Mouse (Mus musculus): ENCODE results near the gene Pon1. TPM values are rescaled to one million over a fixed set of nuclear protein-coding genes. Genes with fewer than 3 reads are reported as not detected.
A peak's percentile ranks its signal among the peaks of the same experiment; 100 is the strongest.

Pon1 gene
- polyA plus RNA-seq, 1 experiment from 2014 or later, result not detected

- no peaks in the 10 kb centered on the region for H3K36me3 ChIP-seq
- H3K27me3 ChIP-seq (ENCODE audit: insufficient read depth, poor library complexity, severe bottlenecking), result no peaks in the 10 kb centered on the region
- no peaks in the 10 kb centered on the region for H3K9me3 ChIP-seq
- WGBS, result 77% methylated on average over 9 of the region's 9 CpGs
- DNase-seq (ENCODE audit: low spot score), result no peak
- H3K27ac ChIP-seq, result no peak overlapping the region
- H3K4me3 ChIP-seq, result no peak overlapping the region
- peaks cover 3% of the 10 kb centered on the region for H3K4me1 ChIP-seq (replicated peaks)
Measured at GRCm38 (mm10) chr6:5172571-5172970, 21.2 kb downstream of the Pon1 start.

GRCm38 (mm10) chr6:5171418-5171817 is 22.3 kb downstream of the Pon1 start:
- H3K4me3 ChIP-seq, result no peak overlapping the region
- no peaks in the 10 kb centered on the region for H3K27me3 ChIP-seq (ENCODE audit: insufficient read depth, poor library complexity, severe bottlenecking)
- WGBS, result 80% methylated on average over 4 of the region's 4 CpGs
- peaks cover 14% of the 10 kb centered on the region for H3K4me1 ChIP-seq (replicated peaks)
- DNase-seq (ENCODE audit: low spot score), result no peak
- H3K9me3 ChIP-seq, result no peaks in the 10 kb centered on the region
- H3K36me3 ChIP-seq, result no peaks in the 10 kb centered on the region
- H3K27ac ChIP-seq, result peak overlapping the region; percentile 13; the same call in 1 of the 2 replicates

DNA sequence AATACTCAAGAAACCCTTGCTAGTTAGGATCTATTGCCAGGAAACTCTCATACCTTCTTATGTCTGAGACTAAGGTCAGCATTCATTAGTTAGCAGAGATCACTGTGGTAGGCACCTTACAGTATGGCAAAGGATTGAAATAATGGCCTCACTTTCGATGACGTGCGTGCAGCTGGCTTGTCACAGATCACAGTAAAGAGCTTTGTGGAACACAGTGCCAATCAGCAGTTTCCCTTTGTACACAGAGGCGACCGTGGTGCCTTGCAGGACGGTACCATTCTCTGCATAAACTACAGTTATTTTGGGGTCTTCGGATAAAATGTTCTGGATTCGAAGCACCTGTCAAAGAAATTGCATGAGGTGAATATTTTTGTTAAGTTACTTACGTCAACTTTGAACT is 25.6 kb downstream of the Pon1 start:
- Histone ChIP-seq H3K27me3 (ENCODE audit: insufficient read depth, poor library complexity, severe bottlenecking) (no peaks in the 10 kb centered on the region), H3K4me1 (replicated peaks) (peaks cover 22% of the 10 kb centered on the region), H3K9me3 (no peaks in the 10 kb centered on the region), H3K27ac (0 out of 2 replicates have a peak overlapping the region, but pooled peaks have one; percentile 20), H3K36me3 (no peaks in the 10 kb centered on the region; the same call in 1 of the 2 replicates), H3K4me3 (no peak overlapping the region)
- no peak for DNase-seq (ENCODE audit: low spot score)
- 87% methylated on average over 9 of the region's 9 CpGs for WGBS

GRCm38 (mm10) chr6:5167051-5167677 is 26.6 kb downstream of the Pon1 start:
- Histone ChIP-seq H3K4me3 (peak overlapping the region; percentile 38), H3K4me1 (replicated peaks) (peaks cover 22% of the 10 kb centered on the region), H3K27me3 (ENCODE audit: insufficient read depth, poor library complexity, severe bottlenecking) (no peaks in the 10 kb centered on the region), H3K36me3 (no peaks in the 10 kb centered on the region; the same call in 1 of the 2 replicates), H3K27ac (peak overlapping the region; percentile 81), H3K9me3 (no peaks in the 10 kb centered on the region)
- peak; percentile 19 for DNase-seq (ENCODE audit: low spot score)
- WGBS, result 45% methylated on average over 14 of the region's 14 CpGs

DNA sequence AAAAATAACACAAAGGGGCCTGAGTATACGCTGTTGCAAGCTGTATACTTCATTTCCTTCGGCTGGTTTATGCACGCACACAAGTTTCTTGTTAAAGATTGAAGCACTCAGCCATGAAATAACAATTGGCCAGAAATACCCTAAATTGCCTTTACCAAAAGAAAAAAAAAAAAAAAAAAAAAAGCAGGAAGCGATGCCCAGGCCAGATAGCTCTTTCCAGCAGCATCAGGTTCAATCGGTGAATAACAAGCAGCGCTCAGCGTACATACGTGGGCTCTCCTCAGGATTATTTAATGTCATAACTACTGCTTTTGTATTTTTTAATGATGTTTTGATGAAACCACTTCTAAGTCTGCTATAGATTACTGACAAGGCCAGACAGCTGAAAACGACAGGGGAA is 28.9 kb downstream of the Pon1 start:
- Histone ChIP-seq H3K4me1 (replicated peaks) (peaks cover 22% of the 10 kb centered on the region), H3K4me3 (no peak overlapping the region), H3K36me3 (peaks cover 13% of the 10 kb centered on the region), H3K27ac (0 out of 2 replicates have a peak overlapping the region, but pooled peaks have one; percentile 35), H3K27me3 (ENCODE audit: insufficient read depth, poor library complexity, severe bottlenecking) (no peaks in the 10 kb centered on the region), H3K9me3 (no peaks in the 10 kb centered on the region)
- WGBS, result 87% methylated on average over 9 of the region's 9 CpGs
- DNase-seq (ENCODE audit: low spot score), result no peak

DNA sequence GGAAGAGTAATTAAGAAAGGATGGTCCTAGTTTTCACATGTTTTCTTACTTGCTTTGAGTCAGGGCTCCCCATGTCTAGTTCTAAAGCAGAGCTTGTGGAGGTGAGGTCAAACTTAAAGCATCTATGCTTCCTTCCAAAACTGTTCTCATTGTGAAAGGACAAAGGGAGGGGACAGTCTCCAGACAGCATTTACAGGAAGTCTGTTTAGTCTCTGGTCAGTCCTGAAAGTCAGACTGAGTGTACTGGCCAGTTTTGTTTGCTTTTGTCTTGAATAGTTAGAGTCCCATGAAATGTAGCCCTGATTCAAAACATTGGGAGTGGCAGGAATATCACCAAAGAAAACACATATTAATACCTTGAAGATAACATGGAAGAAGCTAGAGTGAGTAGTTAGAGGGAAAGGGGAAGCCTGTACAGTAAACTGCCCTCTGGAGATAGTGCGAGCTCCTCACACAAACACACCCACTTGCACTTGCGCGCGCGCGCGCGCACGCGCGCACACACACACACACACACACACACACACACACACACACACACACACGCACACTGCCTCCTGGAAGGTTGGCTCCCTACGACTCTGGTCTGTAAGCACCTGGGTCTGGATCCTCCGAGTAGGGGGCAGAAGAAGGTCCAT is 30.1 kb downstream of the Pon1 start:
- H3K27ac ChIP-seq, result 0 out of 2 replicates have a peak overlapping the region, but pooled peaks have one; percentile 5
- peaks cover 22% of the 10 kb centered on the region for H3K4me1 ChIP-seq (replicated peaks)
- no peak for DNase-seq (ENCODE audit: low spot score)
- no peaks in the 10 kb centered on the region for H3K27me3 ChIP-seq (ENCODE audit: insufficient read depth, poor library complexity, severe bottlenecking)
- H3K36me3 ChIP-seq, result peaks cover 26% of the 10 kb centered on the region
- H3K9me3 ChIP-seq, result no peaks in the 10 kb centered on the region
- H3K4me3 ChIP-seq, result no peak overlapping the region
- 96% methylated on average over 14 of the region's 14 CpGs for WGBS

DNA sequence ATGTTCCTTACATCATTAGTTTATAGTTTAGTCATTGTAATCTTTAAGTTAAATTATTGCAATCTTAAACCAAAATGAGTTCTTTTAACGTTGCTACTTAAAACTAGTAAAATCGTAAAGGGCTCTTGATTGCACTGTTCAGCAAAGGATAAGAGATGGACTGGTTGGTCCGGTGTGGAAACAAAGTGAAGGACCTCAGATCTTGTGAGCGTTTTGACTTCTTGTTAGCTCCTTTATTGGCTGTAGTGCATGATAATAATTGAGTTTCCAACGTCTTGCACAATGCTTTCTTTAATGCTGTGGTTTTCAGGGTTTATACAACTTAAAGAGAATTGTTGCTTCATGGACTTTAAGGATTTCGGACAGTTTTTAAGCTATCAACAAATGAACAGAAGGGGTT is 31.7 kb downstream of the Pon1 start:
- Histone ChIP-seq H3K9me3 (no peaks in the 10 kb centered on the region), H3K27ac (no peak overlapping the region), H3K4me1 (replicated peaks) (peaks cover 14% of the 10 kb centered on the region), H3K27me3 (ENCODE audit: insufficient read depth, poor library complexity, severe bottlenecking) (no peaks in the 10 kb centered on the region), H3K36me3 (peaks cover 29% of the 10 kb centered on the region), H3K4me3 (no peak overlapping the region)
- 91% methylated on average over 6 of the region's 6 CpGs for WGBS
- no peak for DNase-seq (ENCODE audit: low spot score)

DNA sequence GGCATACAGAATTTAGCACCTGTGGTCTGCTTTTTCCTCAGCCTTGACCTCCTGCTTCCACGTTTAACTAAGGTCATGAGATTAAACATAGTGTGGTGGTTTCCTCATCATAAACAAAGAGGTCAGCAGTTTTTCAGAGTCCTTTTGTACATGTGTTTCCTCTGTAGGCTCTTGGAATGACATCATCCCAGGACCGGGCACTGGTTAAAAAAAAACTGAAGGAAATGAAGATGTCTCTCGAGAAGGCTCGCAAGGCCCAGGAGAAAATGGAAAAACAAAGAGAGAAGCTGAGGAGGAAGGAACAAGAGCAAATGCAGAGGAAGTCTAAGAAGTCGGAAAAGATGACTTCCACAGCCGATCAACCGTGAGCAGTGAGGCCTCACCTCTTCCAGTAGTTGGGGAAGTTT is 34.4 kb downstream of the Pon1 start:
- no peaks in the 10 kb centered on the region for H3K27me3 ChIP-seq (ENCODE audit: insufficient read depth, poor library complexity, severe bottlenecking)
- WGBS, result 83% methylated on average over 7 of the region's 7 CpGs
- no peak overlapping the region for H3K27ac ChIP-seq
- no peak overlapping the region for H3K4me3 ChIP-seq
- no peaks in the 10 kb centered on the region for H3K9me3 ChIP-seq
- H3K4me1 ChIP-seq (replicated peaks), result no peaks in the 10 kb centered on the region
- H3K36me3 ChIP-seq, result peaks cover 31% of the 10 kb centered on the region
- no peak for DNase-seq (ENCODE audit: low spot score)

DNA sequence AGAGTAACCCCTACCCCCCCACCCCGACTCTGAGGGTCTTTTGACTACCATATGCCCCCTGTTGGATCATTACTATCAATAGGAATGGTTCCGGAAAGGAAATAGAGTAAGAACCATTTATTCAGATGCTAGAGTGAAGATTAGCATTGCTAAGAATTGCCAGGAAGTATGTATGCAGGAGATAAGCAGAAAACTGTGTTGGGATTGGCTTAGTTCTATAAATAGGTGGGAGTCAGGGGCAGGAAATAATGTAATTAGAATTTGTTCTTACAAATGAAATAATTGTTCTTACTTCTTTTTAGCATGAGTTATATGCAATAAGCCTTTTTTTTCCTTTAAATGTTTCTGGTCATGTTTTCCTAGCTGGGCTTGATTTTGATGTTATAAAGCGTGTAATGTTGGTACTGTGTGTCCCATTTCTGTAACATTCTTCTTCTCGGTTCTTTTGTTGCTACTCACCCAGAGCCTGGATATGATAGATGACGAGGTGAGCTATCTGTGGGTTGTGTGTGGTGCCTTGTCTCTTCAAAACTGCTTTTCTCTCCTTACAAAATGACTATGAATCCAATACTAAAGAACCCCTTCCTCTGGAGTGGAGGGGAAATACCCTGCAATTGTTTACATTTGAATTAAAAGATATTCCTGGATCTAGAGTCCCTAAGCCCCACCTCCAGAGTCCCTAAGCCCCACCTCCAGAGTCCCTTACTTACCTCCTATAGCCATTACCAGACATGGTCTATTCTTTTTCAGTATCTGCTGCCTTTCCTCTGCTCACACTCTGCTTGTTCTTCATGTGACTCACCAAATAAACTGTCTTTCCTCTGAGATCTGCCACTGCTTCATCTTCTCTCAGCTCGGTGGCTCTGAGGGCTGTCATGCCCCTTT is 37.0 kb downstream of the Pon1 start:
- 82% methylated on average over 6 of the region's 6 CpGs for WGBS
- peaks cover 37% of the 10 kb centered on the region for H3K36me3 ChIP-seq
- no peak overlapping the region for H3K4me3 ChIP-seq
- no peaks in the 10 kb centered on the region for H3K9me3 ChIP-seq
- no peak overlapping the region for H3K27ac ChIP-seq
- no peak for DNase-seq (ENCODE audit: low spot score)
- H3K4me1 ChIP-seq (replicated peaks), result no peaks in the 10 kb centered on the region
- no peaks in the 10 kb centered on the region for H3K27me3 ChIP-seq (ENCODE audit: insufficient read depth, poor library complexity, severe bottlenecking)

DNA sequence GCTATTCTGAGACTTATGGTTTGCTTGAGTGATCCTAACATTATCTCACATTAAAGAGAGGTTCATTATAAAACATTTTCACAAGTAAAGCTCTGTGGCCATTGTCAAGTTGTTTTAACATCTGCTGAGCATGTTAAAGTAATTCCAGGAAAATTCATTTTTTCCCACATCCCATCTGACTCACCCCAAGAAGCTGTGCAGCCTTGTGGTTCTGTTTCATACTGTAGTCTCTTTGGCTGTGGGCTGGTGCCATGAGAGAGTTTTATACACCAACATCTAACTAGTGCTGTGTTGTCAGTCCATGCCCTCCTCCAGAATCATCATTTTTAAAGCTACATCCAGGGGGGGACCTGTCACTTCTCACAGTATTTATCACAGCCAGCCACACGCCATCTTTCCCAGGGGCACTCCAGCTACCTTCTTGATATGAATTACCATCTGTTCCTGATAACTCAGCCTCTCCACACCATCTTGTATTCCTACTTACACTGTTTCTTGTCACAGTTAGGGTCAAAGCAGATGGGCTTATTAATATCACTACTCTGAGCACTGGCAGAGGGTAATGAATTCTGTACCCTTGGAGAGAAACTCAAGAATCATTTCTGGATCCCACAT is 38.3 kb downstream of the Pon1 start:
- Histone ChIP-seq H3K27ac (no peak overlapping the region), H3K4me1 (replicated peaks) (no peaks in the 10 kb centered on the region), H3K27me3 (ENCODE audit: insufficient read depth, poor library complexity, severe bottlenecking) (no peaks in the 10 kb centered on the region), H3K36me3 (peaks cover 30% of the 10 kb centered on the region), H3K9me3 (no peaks in the 10 kb centered on the region), H3K4me3 (no peak overlapping the region)
- WGBS, result 86% methylated on average over 1 of the region's 1 CpGs
- no peak for DNase-seq (ENCODE audit: low spot score)

DNA sequence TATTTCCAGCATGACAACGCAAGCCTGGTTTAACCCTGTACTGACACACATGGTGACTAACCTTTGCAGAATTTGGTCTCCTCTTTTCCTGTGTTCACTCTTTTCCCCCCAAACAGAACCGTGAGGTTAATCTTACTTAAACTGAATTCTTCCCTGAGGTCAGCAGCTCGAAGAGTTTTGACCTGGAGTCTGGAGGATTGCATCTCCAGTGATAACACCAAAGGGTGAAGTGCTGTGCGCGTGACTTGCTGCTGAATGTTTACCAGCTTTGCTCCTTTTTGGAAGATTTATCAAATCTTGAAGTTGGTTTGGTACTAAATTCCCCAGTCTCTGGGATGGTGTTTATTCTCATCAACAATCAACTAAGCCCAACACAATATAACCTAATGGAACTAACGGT is 39.0 kb downstream of the Pon1 start:
- WGBS, result 90% methylated on average over 6 of the region's 6 CpGs
- DNase-seq (ENCODE audit: low spot score), result no peak
- H3K36me3 ChIP-seq, result peaks cover 23% of the 10 kb centered on the region
- H3K4me3 ChIP-seq, result no peak overlapping the region
- H3K9me3 ChIP-seq, result no peaks in the 10 kb centered on the region
- H3K27me3 ChIP-seq (ENCODE audit: insufficient read depth, poor library complexity, severe bottlenecking), result no peaks in the 10 kb centered on the region
- H3K4me1 ChIP-seq (replicated peaks), result no peaks in the 10 kb centered on the region
- no peak overlapping the region for H3K27ac ChIP-seq

- no peaks in the 10 kb centered on the region for H3K27me3 ChIP-seq (ENCODE audit: insufficient read depth, poor library complexity, severe bottlenecking)
- no peaks in the 10 kb centered on the region for H3K9me3 ChIP-seq
- no peak for DNase-seq (ENCODE audit: low spot score)
- H3K4me1 ChIP-seq (replicated peaks), result no peaks in the 10 kb centered on the region
- H3K27ac ChIP-seq, result no peak overlapping the region
- 95% methylated on average over 2 of the region's 2 CpGs for WGBS
- H3K4me3 ChIP-seq, result no peak overlapping the region
- peaks cover 9% of the 10 kb centered on the region; the same call in 1 of the 2 replicates for H3K36me3 ChIP-seq
Measured at GRCm38 (mm10) chr6:5152185-5152584, 41.6 kb downstream of the Pon1 start.
